Mouse (Mus musculus) skeletal muscle tissue, adult 2 months (tissue): Measurements from ENCODE around the gene Gm8212.
"Not testable (repeated sequence)": the region's sequence is repeated elsewhere in the genome, so short reads cannot be mapped to it uniquely, and the experiment has no call there.

Experiments
- DNase-seq: peaks from one replicate; pipeline ENCODE4 v3.0.0-alpha.2; 2012; ENCODE audit warnings: low read depth, low spot score

The Gm8212 gene

DNA sequence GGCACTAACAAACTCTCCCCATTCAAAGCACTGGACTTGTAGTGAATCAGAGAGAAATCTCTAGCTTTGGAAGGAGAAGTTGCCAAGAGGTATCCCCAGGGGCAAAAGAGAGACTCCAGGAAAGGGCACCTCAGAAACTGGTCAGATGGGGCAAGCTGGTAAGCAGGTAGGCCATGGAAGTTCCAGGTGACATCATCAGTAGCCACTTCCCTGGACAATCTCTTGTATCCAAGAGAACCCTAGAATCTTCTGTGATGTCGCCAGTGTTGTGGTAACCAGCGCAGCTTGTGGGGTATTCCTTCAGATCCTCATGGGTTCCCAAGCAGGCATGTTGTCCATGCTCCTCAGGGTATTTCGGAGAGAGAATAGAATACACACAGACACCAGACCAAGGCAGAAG is at the start of gene Gm8212:
TSS of gene Gm8212 (plus strand) at position 301 of the 400 bp plus-strand sequence.
- DNase-seq = not testable (repeated sequence)

DNA sequence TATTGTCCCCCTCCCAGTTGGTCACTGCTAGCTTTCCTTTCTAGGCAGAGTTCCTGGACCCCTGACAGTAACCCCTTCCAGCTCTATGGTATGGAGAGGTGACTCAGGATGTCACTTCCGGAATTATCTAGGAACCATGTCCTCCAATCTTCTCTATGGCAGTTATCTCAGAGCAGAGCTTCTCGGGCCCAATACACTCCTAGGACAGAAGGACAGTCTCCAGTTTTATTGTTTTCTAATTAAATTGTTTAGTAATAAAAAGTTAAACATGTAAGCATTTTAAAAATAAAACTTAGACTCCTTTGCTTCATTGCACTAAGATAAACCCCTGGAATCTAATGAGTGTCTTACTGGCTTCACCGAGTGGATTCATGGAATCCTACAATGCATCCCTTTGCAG is 15.7 kb downstream of the Gm8212 start, which contains the start of gene 4930503E14Rik:
TSS of gene 4930503E14Rik (minus strand) at position 101 of the 400 bp plus-strand sequence.
- not testable (repeated sequence) for DNase-seq

DNA sequence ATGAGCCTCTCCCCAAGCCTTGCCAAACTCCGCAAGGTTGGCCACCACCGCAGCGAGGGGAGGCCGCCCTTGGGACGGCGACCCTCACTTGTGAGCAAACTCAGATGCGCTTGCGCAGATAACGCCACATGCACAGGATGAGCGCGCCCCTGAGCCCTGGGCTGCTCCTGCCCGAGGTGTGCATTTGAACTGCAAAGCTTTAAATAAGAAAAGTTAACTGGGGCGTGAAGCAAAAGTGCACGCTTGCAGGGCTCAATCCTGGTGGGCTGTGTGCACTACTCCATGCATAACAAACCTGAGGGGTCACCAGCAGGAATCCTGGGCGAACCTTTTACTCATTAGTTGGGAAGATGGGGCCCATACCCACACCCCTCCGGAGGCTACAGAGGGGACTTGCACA is 50.6 kb downstream of the Gm8212 start:
- DNase-seq = no peak
